Mouse (Mus musculus): ENCODE results near the gene Ppp1r27.
"Not testable (repeated sequence)": the region's sequence is repeated elsewhere in the genome, so short reads cannot be mapped to it uniquely, and the experiment has no call there.

Gene Ppp1r27

GRCm38 (mm10) chr11:120514262-120514661 lies 36.7 kb downstream of the Ppp1r27 start:
- not testable (repeated sequence) for DNase-seq (ENCODE audit: low spot score)

GRCm38 (mm10) chr11:120512790-120513453 lies 38.0 kb downstream of the Ppp1r27 start:
- peak; percentile 85 for DNase-seq (ENCODE audit: low spot score)

GRCm38 (mm10) chr11:120510375-120511030 lies 40.4 kb downstream of the Ppp1r27 start:
- DNase-seq (ENCODE audit: low spot score) = peak; percentile 35

GRCm38 (mm10) chr11:120509940-120510339 lies 41.0 kb downstream of the Ppp1r27 start:
- DNase-seq (ENCODE audit: low spot score) = no peak

GRCm38 (mm10) chr11:120508290-120508870 lies 42.6 kb downstream of the Ppp1r27 start:
- DNase-seq (ENCODE audit: low spot score) = no peak

- no peak for DNase-seq (ENCODE audit: low spot score)
These were observed 43.2 kb downstream of the Ppp1r27 start for GRCm38 (mm10) chr11:120507611-120508289.

GRCm38 (mm10) chr11:120506899-120507298 lies 44.0 kb downstream of the Ppp1r27 start:
- DNase-seq (ENCODE audit: low spot score) = peak; percentile 42

GRCm38 (mm10) chr11:120505661-120506060 lies 45.3 kb downstream of the Ppp1r27 start:
- no peak for DNase-seq (ENCODE audit: low spot score)

GRCm38 (mm10) chr11:120501701-120502100 lies 49.2 kb downstream of the Ppp1r27 start:
- DNase-seq (ENCODE audit: low spot score) = no peak

GRCm38 (mm10) chr11:120501018-120501417 lies 49.9 kb downstream of the Ppp1r27 start:
- no peak for DNase-seq (ENCODE audit: low spot score)

GRCm38 (mm10) chr11:120500357-120500756 lies 50.6 kb downstream of the Ppp1r27 start:
- DNase-seq (ENCODE audit: low spot score) = no peak
